Mouse (Mus musculus) embryonic stem cell, embryonic (primary cell): ENCODE measurements around the gene Isy1.

ENCODE experiments used
- CTCF ChIA-PET, 4 experiments: fragments of 300-600 bp in 2 of 4; fragments of 350-600 bp in 2 of 4; sonication (Branson Sonifier 250); formaldehyde crosslinking; loops; one replicate each; lab custom pipeline; 2022; ENCODE audit warnings: inconsistent platforms in 2 of 4; lab: Charles Lee
- POLR2A ChIA-PET, 4 experiments: fragments of 300-600 bp in 2 of 4; fragments of 350-600 bp in 2 of 4; sonication (Branson Sonifier 250); formaldehyde crosslinking; loops; one replicate each; lab custom pipeline; 2022; ENCODE audit warnings: antibody characterized with exemption in 4 of 4, inconsistent platforms in 1 of 4; lab: Charles Lee

Gene Isy1

DNA sequence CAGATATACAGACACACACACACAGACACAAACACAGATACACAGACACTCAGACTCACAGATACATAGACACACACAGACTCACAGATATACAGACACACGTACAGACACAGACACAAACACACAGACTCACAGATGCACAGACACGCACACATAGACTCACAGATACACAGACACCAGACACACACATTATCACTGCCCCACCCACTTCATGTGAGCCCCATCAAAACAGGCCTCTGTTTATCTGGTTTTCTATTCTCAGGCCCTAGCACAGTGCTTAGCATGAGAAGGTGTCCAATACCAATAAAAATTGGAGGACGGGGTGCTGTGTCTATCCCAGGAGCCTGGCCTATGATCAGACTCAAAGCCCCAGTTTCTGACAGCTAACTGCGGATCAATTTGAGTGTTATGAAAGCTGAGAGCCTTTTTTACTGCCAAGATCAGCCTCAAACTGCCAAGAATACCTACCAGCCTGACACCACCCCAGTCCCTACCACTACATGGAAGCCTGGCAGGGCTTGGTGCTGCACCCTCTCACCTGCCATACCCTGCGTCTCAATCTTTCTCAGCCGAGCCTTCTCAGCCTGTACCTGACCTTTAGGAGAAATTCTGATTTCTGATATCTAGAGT is 42.2 kb downstream of the Isy1 start:
- ChIA-PET CTCF (interaction anchor here in 1 of 4 experiments (1.4 kb wide), 1 partner anchor 9 kb away, joined by 5 read pairs; no protein-coding TSS in a partner anchor), POLR2A (interaction anchor here in 3 of 4 experiments (0.8 to 3.1 kb wide), 8 partner anchors 9 to 24 kb away, joined by 3 to 14 read pairs (median 6); partner anchors contain the start of gene Rab43 (in 3 of the 3))

DNA sequence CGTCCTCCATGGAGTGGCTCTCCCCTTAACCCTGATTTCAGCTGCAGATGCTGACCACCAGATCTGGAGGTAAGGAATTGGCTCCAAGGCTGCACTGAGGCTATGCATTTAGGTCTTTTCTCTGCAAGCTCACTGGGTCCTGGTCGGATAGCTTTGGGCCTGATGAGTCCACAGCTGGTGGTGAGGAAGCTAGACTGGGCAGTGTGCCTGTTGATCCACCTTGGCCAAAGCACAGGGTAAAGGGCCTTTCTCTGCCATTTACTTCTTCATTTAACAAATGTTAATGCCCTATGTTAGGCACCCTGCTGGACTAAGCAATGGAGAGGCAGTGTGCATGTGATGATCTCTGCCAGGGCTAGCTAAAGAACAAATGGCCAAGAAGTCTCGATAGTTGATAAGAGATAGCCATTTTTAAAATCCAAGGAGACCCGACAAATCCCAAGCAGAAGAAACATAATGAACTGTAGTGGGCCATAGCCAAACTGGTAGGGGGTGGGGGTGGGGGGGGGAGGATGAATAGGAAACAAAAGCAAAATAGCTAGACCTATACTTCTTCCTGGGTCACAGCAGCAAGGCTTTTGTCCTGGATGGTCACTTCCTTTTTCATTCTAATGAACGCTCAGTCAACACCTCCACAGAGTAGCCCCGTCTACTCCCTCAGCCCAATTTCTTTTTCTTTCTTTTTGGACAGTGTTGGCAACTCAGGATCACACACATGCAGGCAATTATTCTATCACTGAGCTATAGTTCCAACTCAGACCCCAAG is 43.0 kb downstream of the Isy1 start:
- POLR2A ChIA-PET: interaction anchor here (0.6 to 3.1 kb wide), 15 partner anchors 8 to 219 kb away, joined by 3 to 12 read pairs (median 3); partner anchors contain the start of gene Rab43 (in 3 of the 4)
- CTCF ChIA-PET: interaction anchor here in 1 of 4 experiments (1.4 kb wide), 1 partner anchor 8 kb away, joined by 5 read pairs; no protein-coding TSS in a partner anchor

DNA sequence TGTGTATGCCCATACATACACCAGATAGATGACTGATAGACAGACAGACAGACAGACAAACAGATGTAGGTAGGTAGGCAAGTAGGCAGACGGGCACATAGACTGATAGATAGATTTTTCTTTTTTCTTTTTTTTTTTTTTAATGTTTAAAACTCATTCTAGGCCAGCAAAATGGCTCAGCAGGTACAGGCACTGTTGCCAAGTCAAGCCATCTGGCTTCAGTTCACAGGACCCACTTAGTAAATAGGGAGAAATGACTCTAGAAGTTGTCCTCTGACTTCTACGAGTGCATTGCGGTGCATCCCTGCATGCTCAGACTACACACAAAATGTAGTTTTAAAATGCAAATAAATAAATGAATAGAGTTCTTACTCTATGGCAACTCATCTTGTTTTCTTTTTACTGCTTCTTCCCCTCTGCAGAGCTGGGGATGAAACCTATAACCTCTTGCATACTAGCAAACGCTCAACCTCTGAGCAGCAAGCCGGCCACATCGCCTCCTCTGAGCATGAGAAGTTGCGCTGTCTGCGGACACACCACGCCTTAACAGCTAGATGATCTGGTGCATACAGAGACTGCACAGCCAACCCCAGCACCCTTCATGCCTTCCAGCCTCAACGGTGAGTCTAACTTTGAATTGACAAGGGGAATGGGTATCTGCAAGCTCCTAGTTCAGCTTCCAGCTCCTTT is 44.6 kb downstream of the Isy1 start:
- ChIA-PET POLR2A (interaction anchor here in 3 of 4 experiments (0.7 to 3.1 kb wide), 10 partner anchors 10 to 47 kb away, joined by 3 to 12 read pairs (median 4); partner anchors contain the start of genes Rab43 (in 2 of the 3), Gp9 (in 1 of the 3) and Isy1 (in 1 of the 3)), CTCF (no interaction called here)

DNA sequence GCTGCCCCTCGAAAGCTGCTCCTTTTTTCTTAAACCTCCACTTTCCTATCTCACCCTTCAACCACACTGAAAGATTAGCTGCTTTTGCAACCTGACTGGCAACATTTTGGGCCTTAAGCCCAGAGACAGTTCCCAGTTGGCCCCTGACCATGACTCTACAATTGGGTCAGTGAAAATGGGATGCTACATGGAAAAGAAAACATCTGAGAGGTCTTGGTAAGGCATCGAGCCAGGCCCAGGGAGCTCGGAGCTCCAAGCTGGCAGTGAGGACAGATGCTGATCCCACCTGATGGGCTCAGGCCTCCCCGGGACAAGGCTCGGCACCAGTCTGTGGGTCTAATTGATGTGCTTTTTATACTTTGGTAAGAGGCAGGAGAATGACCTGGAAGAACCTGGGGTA is 46.8 kb downstream of the Isy1 start:
- ChIA-PET POLR2A (interaction anchor here in 3 of 4 experiments (0.6 to 2.0 kb wide), 4 partner anchors 13 to 119 kb away, joined by 3 to 4 read pairs (median 4); partner anchors contain the start of genes Aplf (in 1 of the 3), Gp9 (in 1 of the 3) and Rab43 (in 1 of the 3)), CTCF (no interaction called here)

DNA sequence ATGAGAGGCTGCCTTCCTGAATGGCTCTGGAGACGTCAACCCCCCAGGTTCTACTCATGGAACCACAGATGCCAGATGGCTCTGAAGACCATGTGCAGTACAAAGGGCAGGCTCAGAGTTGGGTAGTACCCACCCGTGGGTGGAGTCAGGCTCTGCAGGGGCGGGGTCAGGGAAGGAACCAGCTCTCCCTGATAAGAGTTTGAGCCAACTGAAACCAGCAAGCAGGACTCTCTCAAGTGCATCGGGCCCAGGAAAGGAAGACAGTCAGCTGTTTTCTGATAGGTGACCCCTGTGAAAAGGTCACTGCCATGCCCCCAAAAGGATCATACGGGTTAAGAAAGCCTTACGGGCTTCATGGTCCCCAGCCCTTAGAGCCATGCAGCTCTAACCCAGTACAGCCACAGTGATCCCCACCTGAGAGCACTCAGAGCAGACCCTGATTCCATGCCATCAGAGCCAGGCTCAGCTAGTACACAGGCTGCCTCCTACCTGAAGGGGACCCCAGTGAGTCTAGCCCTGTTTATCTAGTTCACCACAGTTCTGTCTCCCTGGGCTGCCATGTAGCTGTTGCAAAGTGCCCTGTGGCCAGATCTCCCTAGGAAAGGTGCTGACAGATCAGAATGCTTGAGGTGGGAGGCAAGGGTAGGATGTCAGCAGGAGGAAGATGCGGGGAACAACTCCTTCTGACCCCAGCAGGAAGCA is 47.7 kb downstream of the Isy1 start:
- CTCF ChIA-PET: interaction anchor here in 2 of 4 experiments (0.8 to 1.1 kb wide), 2 partner anchors 27 kb away, joined by 3 read pairs; no protein-coding TSS in a partner anchor
- POLR2A ChIA-PET: interaction anchor here in 2 of 4 experiments (1.0 to 1.5 kb wide), 7 partner anchors 8 to 119 kb away, joined by 3 to 5 read pairs (median 3); partner anchors contain the start of genes Aplf (in 1 of the 2), Cnbp (in 1 of the 2) and Rab43 (in 1 of the 2)

DNA sequence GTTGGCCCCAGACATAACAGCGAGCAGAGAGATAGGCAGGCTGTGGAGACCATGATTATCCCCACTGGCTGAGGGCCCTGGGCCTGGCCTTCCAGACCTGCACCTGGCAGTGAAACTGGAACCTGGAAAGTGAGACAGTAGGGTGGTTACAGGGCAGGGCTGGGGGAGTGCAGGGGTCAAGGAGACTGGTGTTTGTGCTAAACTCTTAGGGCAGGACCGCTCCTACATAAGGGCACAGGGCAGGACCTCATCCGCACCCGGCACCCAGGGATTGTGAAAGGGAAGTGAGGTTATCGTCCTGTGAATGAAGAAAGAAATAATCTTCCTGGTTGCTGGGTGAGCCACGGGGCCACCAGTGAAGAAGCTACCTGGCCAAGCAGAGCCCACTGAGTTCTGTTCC is 48.8 kb downstream of the Isy1 start:
- ChIA-PET CTCF (interaction anchor here in 1 of 4 experiments (0.5 kb wide), 1 partner anchor 41 kb away, joined by 3 read pairs; no protein-coding TSS in a partner anchor), POLR2A (interaction anchor here in 1 of 4 experiments (1.0 to 1.5 kb wide), 5 partner anchors 9 to 61 kb away, joined by 3 to 5 read pairs (median 4); partner anchors contain the start of gene Cnbp)

DNA sequence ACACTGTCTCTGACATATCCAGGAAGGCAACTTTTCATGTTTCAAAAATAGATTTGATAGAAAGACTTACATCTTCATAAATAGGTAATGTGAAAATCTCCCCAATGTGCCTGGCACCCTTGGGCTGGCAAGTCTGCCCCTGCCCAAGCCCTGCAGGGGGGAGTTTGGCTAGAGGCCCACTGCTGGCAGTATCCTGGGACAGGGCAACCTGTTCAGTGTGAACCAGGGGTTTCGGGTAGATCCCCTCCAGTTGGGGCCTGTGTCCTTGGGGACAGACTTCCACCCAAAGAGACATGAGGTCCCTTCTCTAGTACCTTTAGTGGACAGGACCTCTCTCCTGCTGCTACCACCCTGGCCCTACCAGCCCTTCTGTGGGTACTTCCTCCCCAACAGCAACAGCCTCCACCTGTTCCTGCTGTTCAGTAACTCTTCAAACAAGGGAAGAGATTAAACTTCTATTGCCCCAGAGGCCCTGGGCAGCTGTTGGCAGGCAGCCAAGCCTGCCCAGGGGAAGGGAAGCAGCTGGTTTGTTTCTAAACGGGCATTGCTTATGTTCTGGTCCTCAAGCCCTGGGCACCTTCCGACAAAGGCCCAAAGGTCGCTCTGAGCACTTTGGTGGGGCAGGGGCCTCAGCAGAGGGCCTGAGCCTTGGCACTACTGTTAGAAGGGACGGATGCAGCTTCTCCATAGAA is 49.6 kb downstream of the Isy1 start:
- POLR2A ChIA-PET: interaction anchor here in 1 of 4 experiments (1.0 to 1.3 kb wide), 2 partner anchors 10 to 11 kb away, joined by 3 to 4 read pairs; partner anchors contain the start of gene Gp9
- CTCF ChIA-PET: no interaction called here

DNA sequence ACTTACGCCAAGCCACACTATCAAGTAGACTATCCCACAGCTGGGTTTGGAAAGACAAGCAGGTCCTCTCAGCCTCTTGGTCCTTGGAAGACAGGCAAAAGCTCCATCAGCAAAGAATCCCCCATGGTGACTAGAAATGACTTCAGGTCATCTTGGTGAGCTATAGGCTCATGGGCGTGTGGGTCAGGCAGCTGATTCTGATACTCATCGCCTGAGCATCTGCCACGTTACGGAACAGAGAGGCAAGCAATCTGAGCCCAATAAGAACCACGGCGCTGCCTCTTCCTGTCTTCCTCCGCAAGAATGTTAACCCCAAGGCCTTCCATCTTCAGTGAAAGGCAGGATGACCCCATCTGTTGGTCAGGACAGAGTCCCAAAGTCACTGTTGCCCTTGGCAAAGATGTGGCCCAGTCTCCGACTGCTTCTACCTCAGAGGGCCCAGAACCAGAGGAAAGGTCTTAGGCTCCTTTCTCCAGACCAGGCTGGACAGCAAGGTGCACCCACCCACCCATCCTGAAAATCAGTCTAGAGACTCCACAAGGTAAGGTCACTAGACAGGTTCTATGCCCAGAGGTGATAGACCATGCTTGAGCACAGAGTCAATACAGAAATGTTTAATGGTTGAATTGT is 50.2 kb downstream of the Isy1 start:
- ChIA-PET CTCF (no interaction called here), POLR2A (interaction anchor here in 2 of 4 experiments (0.6 to 2.1 kb wide), 5 partner anchors 10 to 108 kb away, joined by 3 to 9 read pairs (median 3); partner anchors contain the start of genes Rab43 (in 2 of the 2) and Gp9 (in 1 of the 2))

DNA sequence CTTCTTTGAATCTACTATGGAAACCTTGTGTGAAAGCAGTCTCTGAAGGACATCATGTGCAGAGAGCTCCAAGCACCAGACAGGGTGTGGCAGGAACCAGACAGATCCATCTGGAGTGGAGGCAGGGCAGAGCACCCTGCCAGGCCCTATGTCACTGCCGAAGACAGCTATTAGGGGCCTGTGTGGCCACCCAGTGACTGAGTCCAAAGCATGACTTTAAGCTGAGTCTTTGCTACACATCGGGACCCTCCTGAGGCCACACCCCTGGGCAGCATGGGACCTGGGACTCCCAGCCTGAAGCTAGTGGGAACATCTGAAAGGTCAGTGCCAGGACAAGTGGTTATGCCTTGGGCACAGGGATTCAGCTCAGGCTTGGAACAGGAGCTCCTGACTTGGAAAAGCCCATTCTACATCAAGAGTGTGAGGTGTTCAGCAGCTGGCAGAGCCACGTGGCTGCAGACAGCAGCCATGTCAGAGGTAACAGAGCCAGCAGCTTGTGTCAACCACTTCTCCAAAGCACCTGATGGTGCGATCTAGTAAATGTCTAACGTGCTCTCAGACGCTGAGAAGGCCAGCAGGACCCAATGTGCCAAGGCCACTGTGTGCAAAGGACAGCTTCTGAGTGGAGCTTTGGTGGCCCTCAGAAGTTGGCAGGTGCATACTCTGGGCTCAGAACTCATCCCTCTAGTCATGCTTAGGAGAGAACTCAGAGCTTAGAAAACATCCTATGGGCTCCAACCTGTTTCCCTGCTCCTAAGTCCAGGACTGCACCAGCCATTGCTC is 51.3 kb downstream of the Isy1 start:
- CTCF ChIA-PET: interaction anchor here in 1 of 4 experiments (1.1 to 1.3 kb wide), 2 partner anchors 8 to 321 kb away, joined by 3 to 5 read pairs; no protein-coding TSS in a partner anchor
- POLR2A ChIA-PET: interaction anchor here in 3 of 4 experiments (0.5 to 2.1 kb wide), 10 partner anchors 8 to 109 kb away, joined by 3 to 9 read pairs (median 4); partner anchors contain the start of genes Rab43 (in 2 of the 3) and Isy1 (in 1 of the 3)

DNA sequence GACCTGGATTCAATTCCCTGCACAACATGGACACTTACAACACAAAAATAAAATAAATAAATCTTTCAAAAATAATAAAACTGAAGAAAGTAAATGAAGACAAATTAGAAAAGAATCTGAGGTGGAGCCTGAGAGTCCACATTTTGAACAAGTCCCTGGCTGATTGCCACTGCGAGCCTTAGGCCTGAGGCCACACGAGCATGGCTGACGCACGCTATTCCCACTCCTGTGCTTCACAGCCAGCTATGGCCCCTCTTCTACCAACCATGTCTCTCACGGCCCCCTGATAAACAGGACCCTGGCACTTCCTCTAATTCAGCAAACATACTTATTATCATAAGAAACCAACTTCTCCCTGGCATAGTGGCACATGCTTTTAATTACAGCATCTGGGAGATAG is 52.0 kb downstream of the Isy1 start:
- ChIA-PET POLR2A (interaction anchor here in 2 of 4 experiments (0.6 to 2.1 kb wide), 7 partner anchors 9 to 52 kb away, joined by 3 to 9 read pairs (median 6); partner anchors contain the start of genes Rab43 (in 2 of the 2) and Isy1 (in 1 of the 2)), CTCF (interaction anchor here in 1 of 4 experiments (1.3 kb wide), 1 partner anchor 9 kb away, joined by 5 read pairs; no protein-coding TSS in a partner anchor)

DNA sequence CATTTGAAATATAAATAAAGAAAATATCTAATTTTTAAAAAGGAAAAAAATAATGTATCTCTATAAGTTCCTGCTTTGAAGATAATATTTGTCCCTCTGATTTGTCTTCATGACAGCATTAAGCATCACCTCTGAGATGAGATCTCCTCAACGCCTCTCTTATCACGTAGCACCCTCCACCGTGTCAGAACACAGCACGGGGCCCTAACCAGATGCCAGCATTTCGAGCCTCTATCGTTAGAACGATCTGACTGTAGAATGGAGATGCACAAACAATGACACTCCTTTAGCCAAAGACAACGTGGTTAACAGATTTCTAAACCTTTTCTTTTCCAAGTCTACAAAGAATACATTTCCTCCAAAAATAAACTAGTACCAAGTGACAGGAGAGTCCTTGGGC is 54.6 kb downstream of the Isy1 start:
- ChIA-PET POLR2A (no interaction called here), CTCF (interaction anchor here in 1 of 4 experiments (0.7 kb wide), 1 partner anchor 20 kb away, joined by 3 read pairs; no protein-coding TSS in a partner anchor)

DNA sequence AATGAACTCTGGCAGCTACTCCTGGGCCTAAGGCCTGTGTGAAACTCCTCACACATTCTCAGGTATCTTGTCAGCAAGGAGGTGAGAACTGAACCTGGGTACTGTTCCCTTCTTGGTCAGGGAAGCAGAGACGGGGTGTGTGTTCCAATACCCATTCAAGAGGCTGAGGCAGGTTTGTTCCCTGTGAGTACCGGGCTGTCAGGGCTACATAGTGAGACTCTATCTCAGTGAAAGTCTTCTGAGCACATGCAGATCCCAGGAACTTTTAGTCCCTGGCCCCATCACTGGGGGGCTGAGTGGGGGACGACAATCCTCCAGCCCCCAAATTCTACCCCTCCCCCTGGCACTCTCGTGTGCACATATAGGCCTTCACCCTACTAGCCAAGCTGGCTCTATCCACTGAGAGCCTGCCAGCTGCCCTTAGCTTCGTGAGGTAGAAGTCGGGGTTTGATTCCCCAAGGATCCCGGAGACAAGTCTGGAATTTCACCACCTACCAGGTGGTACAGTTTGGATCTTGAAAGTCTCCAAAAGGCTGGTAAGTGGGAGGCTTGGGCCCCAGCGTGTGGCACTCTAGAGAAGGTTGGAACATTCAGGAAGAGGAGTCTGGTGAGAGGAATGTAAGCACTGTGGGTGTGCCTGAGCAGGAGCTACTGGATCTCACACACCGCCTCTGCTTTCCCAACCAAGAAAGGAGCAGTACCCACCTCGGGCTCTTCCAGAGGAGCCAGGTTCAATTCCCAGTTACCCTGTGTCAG is 57.9 kb downstream of the Isy1 start:
- ChIA-PET CTCF (interaction anchor here in 2 of 4 experiments (0.6 to 0.7 kb wide), 3 partner anchors 32 to 332 kb away, joined by 3 to 4 read pairs (median 3); no protein-coding TSS in a partner anchor), POLR2A (interaction anchor here in 1 of 4 experiments (0.7 to 1.3 kb wide), 2 partner anchors 9 to 15 kb away, joined by 3 to 5 read pairs; no protein-coding TSS in a partner anchor)

DNA sequence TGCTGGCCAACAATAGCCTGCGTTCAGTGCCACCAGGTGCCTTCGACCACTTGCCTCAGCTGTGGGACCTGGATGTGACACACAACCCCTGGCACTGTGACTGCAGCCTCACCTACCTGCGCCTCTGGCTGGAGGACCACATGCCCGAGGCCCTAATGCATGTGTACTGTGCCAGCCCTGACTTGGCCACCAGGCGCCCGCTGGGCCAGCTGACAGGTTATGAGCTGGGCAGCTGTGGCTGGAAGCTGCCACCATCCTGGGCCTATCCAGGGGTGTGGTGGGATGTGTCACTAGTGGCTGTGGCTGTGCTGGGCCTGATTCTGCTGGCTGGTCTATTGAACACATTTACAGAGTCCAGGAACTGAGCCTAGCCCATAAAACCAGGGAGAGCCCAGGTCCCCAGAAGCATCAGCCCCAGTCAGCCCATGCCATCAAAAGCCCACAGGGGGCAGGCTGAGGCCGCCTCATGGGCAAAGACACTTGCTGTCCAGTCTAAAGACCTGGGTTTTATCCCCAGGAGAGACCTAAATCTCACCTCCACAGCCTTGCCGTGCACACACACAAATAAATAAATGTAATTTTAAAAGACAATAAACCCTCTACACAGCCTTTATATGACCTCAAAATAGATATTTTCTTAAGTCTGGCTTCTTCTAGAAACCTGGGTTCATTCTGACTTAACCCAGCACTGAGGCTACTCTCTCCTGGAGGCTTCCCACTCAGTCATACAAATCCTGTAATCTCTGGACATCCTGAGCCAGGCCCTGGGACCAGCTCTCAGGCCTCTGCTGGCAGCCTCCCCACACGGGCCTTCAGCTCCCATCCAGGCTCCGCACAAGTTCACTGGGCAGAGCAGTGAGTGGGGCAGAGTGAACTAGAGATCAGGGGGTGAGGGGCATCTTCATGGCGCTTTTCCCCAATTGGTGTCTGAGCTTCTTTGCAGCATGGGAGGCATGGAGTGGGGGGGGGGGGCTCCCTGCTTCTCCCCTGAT is 59.1 kb downstream of the Isy1 start:
- POLR2A ChIA-PET: interaction anchor here in 2 of 4 experiments (0.6 to 1.3 kb wide), 6 partner anchors 9 to 32 kb away, joined by 3 to 5 read pairs (median 4); no protein-coding TSS in a partner anchor
- CTCF ChIA-PET: interaction anchor here in 1 of 4 experiments (0.7 kb wide), 1 partner anchor 122 kb away, joined by 3 read pairs; no protein-coding TSS in a partner anchor
